8 mouse cellular contexts compared by ENCODE assay signal in genomic region chr7:81523663-81524017, GRCm38 (mm10). TPM values are rescaled to one million over a fixed set of nuclear protein-coding genes. Genes with fewer than 3 reads are reported as not detected.
DNase-seq lines count a peak whose midpoint lies in the region; ATAC-seq and TF ChIP-seq lines count a peak whose summit lies in the region.

No protein-coding gene starts in this region.

- H3K27ac ChIP-seq in heart, adult 2 months = peak overlapping the region; percentile 87
- H3K27ac ChIP-seq in forebrain, embryonic 12.5 days = peak overlapping the region; percentile 94
- peak overlapping the region; percentile 84 for H3K27ac ChIP-seq in liver, embryonic 12.5 days

- H3K9me3 ChIP-seq in forebrain, embryonic 12.5 days = no peaks in the 10 kb centered on the region
- no peaks in the 10 kb centered on the region for H3K9me3 ChIP-seq in liver, embryonic 12.5 days (replicated peaks)

- no peak for DNase-seq in heart, adult 2 months
- no peak for DNase-seq in heart, postnatal 25 days (ENCODE audit: low spot score)
- DNase-seq in embryo, embryonic 10.5 days (ENCODE audit: low spot score) = no peak
- no peak for DNase-seq in thymus, postnatal 25 days
- no peak for DNase-seq in ovary, postnatal 36 days (ENCODE audit: low spot score)

- H3K27me3 ChIP-seq in heart, adult 2 months (ENCODE audit: control insufficient read depth, insufficient read depth, low read length) = no peaks in the 10 kb centered on the region
- H3K27me3 ChIP-seq in forebrain, embryonic 12.5 days = no peaks in the 10 kb centered on the region
- peaks cover 9% of the 10 kb centered on the region for H3K27me3 ChIP-seq in liver, embryonic 12.5 days (replicated peaks)

- intact Hi-C loops in heart, adult 2 months (cut with DNase I) = loop anchor here (1.0 to 5.0 kb wide), 2 partner anchors 48 to 176 kb away; partner anchors contain the start of genes Rps17 and Whamm
- intact Hi-C loops in heart, postnatal 25 days (cut with DNase I) = loop anchor here (5.0 kb wide), 2 partner anchors 49 to 176 kb away; partner anchors contain the start of genes Rps17 and Whamm

- H3K79me2 ChIP-seq in heart, adult 2 months (replicated peaks; ENCODE audit: control insufficient read depth, insufficient read depth, low read length) = peaks cover 4% of the 10 kb centered on the region

- peaks cover 3% of the 10 kb centered on the region for H3K36me3 ChIP-seq in heart, adult 2 months (ENCODE audit: control insufficient read depth, insufficient read depth, low read length)
- H3K36me3 ChIP-seq in forebrain, embryonic 12.5 days (replicated peaks) = peaks cover 29% of the 10 kb centered on the region
- H3K36me3 ChIP-seq in liver, embryonic 12.5 days = peaks cover 35% of the 10 kb centered on the region

- TF ChIP-seq CTCF in heart, adult 2 months (IDR thresholded peaks at IDR 0.05) = no peak

- no peak for TF ChIP-seq POLR2A in heart, adult 2 months (IDR thresholded peaks at IDR 0.05; ENCODE audit: insufficient read depth, low read depth, low read length)

- TF ChIP-seq EP300 in heart, adult 2 months (IDR thresholded peaks at IDR 0.05; ENCODE audit: insufficient read depth, low read depth, low read length) = no peak

- peak overlapping the region; percentile 81 for H3K4me3 ChIP-seq in heart, adult 2 months
- peak overlapping the region; percentile 62 for H3K4me3 ChIP-seq in forebrain, embryonic 12.5 days (replicated peaks)
- H3K4me3 ChIP-seq in liver, embryonic 12.5 days = peak overlapping the region; percentile 78

- 2% methylated on average over 13 of the region's 13 CpGs for WGBS in heart, adult 2 months
- WGBS in forebrain, embryonic 12.5 days = 16% methylated on average over 13 of the region's 13 CpGs
- 7% methylated on average over 13 of the region's 13 CpGs for WGBS in liver, embryonic 12.5 days (ENCODE audit: insufficient replicate concordance)

- peak overlapping the region; percentile 71 for H3K9ac ChIP-seq in heart, adult 2 months (ENCODE audit: low read depth, low read length)
- peak overlapping the region; percentile 72 for H3K9ac ChIP-seq in forebrain, embryonic 12.5 days
- H3K9ac ChIP-seq in liver, embryonic 12.5 days = peak overlapping the region; percentile 78

- ATAC-seq in CD4-positive, CD25-positive, alpha-beta regulatory T cell, adult 4 months = peak; percentile 42
- ATAC-seq in forebrain, embryonic 12.5 days (ENCODE audit: low FRiP score) = no peak; the same call in 1 of the 2 replicates
- no peak for ATAC-seq in liver, embryonic 12.5 days

- peak overlapping the region; percentile 76 for H3K4me2 ChIP-seq in forebrain, embryonic 12.5 days
- peak overlapping the region; percentile 86 for H3K4me2 ChIP-seq in liver, embryonic 12.5 days

- peaks cover 3% of the 10 kb centered on the region; the same call in 1 of the 2 replicates for H3K4me1 ChIP-seq in heart, adult 2 months (ENCODE audit: control insufficient read depth, insufficient read depth, low read length)
- peaks cover 22% of the 10 kb centered on the region for H3K4me1 ChIP-seq in forebrain, embryonic 12.5 days
- H3K4me1 ChIP-seq in liver, embryonic 12.5 days = peaks cover 27% of the 10 kb centered on the region

RNA-seq across cellular contexts. Expression of gene BC048679, which starts 25.6 kb away (rescaled TPM):
- total RNA-seq in heart, adult 2 months (2021) = not detected
- polyA plus RNA-seq in heart, adult 2 months (2012; rRNA removed) = not detected in 2 replicates
- total RNA-seq in heart, postnatal 25 days (2021) = not detected
- not detected for polyA plus RNA-seq in CD4-positive, CD25-positive, alpha-beta regulatory T cell, adult 4 months (2017; shearing (Covaris generic))
- polyA plus RNA-seq in forebrain, embryonic 12.5 days (2016; fragmentation: Nextera tagmentation; extraction: Ambion mirVana) = not detected in 2 replicates
- polyA plus RNA-seq in liver, embryonic 12.5 days (2016; fragmentation: Nextera tagmentation; extraction: Ambion mirVana) = not detected in 2 replicates

RNA-seq across cellular contexts. Expression of gene Ap3b2, which starts 29.9 kb away (rescaled TPM):
- under 1 TPM in 1 of 2 experiments, not detected in 1; 0.34 TPM for total RNA-seq in heart, adult 2 months (2021)
- 0.12 and 0.41 TPM in 2 replicates for polyA plus RNA-seq in heart, adult 2 months (2012; rRNA removed)
- total RNA-seq in heart, postnatal 25 days (2021) = not detected
- polyA plus RNA-seq in CD4-positive, CD25-positive, alpha-beta regulatory T cell, adult 4 months (2017; shearing (Covaris generic)) = not detected
- polyA plus RNA-seq in forebrain, embryonic 12.5 days (2016; fragmentation: Nextera tagmentation; extraction: Ambion mirVana) = 52.0 and 60.1 TPM in 2 replicates
- 0.13 and 0.35 TPM in 2 replicates for polyA plus RNA-seq in liver, embryonic 12.5 days (2016; fragmentation: Nextera tagmentation; extraction: Ambion mirVana)

RNA-seq across cellular contexts. Expression of gene Fsd2, which starts 43.1 kb away (rescaled TPM):
- total RNA-seq in heart, adult 2 months (2021) = 100 to 1,000 TPM; 304 to 322 TPM
- polyA plus RNA-seq in heart, adult 2 months (2012; rRNA removed) = 85.7 and 184 TPM in 2 replicates
- 100 to 1,000 TPM; 300 to 302 TPM for total RNA-seq in heart, postnatal 25 days (2021)
- polyA plus RNA-seq in CD4-positive, CD25-positive, alpha-beta regulatory T cell, adult 4 months (2017; shearing (Covaris generic)) = 1 to 10 TPM; 5.3 to 6.4 TPM
- 0.27 and 0.31 TPM in 2 replicates for polyA plus RNA-seq in forebrain, embryonic 12.5 days (2016; fragmentation: Nextera tagmentation; extraction: Ambion mirVana)
- 0.05 and 0.06 TPM in 2 replicates for polyA plus RNA-seq in liver, embryonic 12.5 days (2016; fragmentation: Nextera tagmentation; extraction: Ambion mirVana)

RNA-seq across cellular contexts. Expression of gene Whamm, which starts 47.4 kb away (rescaled TPM):
- total RNA-seq in heart, adult 2 months (2021) = 1 to 10 TPM; 7.2 to 7.8 TPM
- 7.7 and 9.2 TPM in 2 replicates for polyA plus RNA-seq in heart, adult 2 months (2012; rRNA removed)
- 1 to 10 TPM; 8.2 to 9.4 TPM for total RNA-seq in heart, postnatal 25 days (2021)
- polyA plus RNA-seq in CD4-positive, CD25-positive, alpha-beta regulatory T cell, adult 4 months (2017; shearing (Covaris generic)) = 1 to 10 TPM; 3.1 to 5.5 TPM
- 5.9 and 6.0 TPM in 2 replicates for polyA plus RNA-seq in forebrain, embryonic 12.5 days (2016; fragmentation: Nextera tagmentation; extraction: Ambion mirVana)
- 8.2 and 9.6 TPM in 2 replicates for polyA plus RNA-seq in liver, embryonic 12.5 days (2016; fragmentation: Nextera tagmentation; extraction: Ambion mirVana)

Comparison
In these comparisons a context has a peak if more than half of its experiments do, and no peak if none do; other contexts are left out.
1. RNA of gene Ap3b2, which starts 29.9 kb away (polyA plus RNA-seq): 52.0 to 60.1 TPM in forebrain, embryonic 12.5 days; 0.13 to 0.35 TPM in liver, embryonic 12.5 days, not detected in CD4-positive, CD25-positive, alpha-beta regulatory T cell, adult 4 months and 0.12 to 0.41 TPM in heart, adult 2 months; every median in the first group is over 10 times any median in the second.
2. RNA of gene Fsd2, which starts 43.1 kb away (polyA plus RNA-seq): 85.7 to 184 TPM in heart, adult 2 months; 5.3 to 6.4 TPM in CD4-positive, CD25-positive, alpha-beta regulatory T cell, adult 4 months, 0.27 to 0.31 TPM in forebrain, embryonic 12.5 days and 0.05 to 0.06 TPM in liver, embryonic 12.5 days; every median in the first group is over 10 times any median in the second.
3. Peak in every context shown above with its lines, with median percentiles within 50 percentile points of each other: H3K27ac ChIP-seq, H3K4me3 ChIP-seq and H3K9ac ChIP-seq.